10 mouse cellular contexts compared by ENCODE assay signal in the genomic region with DNA sequence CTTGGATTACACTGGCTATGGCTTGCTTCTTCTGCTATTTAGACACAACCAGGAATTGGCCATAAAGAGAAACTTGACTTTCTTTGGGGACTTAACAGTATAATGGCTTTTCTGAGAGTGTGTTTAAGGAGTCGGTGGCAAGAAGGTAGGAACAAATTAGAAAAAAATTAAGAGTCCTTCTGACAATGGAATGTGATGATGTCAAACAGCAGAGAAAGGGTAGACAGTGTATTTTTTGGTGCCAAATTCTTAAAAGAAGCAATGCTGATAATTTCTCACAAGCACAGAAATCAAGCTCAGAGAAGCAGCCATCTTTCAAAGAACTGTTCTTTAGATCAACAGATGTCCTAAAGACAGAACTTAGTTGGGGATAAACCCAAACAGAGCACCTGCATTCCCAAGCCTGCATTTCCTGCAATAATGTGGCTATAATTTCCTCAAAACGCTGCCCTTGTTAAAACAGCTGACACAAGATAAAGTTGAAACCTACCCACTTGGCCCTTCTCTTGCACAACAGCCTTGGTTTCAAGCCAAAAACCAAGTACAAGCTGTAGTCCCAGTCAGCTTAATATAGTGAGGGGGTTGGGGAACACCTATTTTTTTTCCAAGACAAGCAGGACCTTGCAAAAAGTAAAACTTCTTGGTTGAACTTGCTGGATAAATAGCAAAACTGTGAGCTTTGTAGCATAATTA.
DNase-seq lines count a peak whose midpoint lies in the region; ATAC-seq and TF ChIP-seq lines count a peak whose summit lies in the region.
"Had no signal": no experiment of that assay in that cellular context is flagged by ENCODE, and none has a peak within 500 bp of the region (broad histone marks: within the 10 kb centered on the region; RNA-seq: fewer than 3 reads in every experiment).

No protein-coding gene starts in this region.

- H3K9ac ChIP-seq in kidney, embryonic 14.5 days (ENCODE audit: low read depth, low read length): no peak overlapping the region
- no peak overlapping the region for H3K9ac ChIP-seq in lung, embryonic 15.5 days
- H3K9ac ChIP-seq in forebrain, embryonic 11.5 days (ENCODE audit: low read length): no peak overlapping the region
- H3K9ac ChIP-seq: midbrain, embryonic 13.5 days had no signal

- peak; percentile 86 for DNase-seq in kidney, adult 2 months
- peak; percentile 29 for DNase-seq in NIH3T3 (ENCODE audit: low read depth)
- DNase-seq in fat pad, adult 2 months (ENCODE audit: extremely low read depth, low read depth, low spot score): peak; percentile 59
- no peak for DNase-seq in left cerebral cortex, adult 9 months (ENCODE audit: low spot score in 2 of 2)
- no peak for DNase-seq in forebrain, embryonic 11.5 days (ENCODE audit: low spot score)

- no peak overlapping the region for H3K4me3 ChIP-seq in kidney, adult 2 months (ENCODE audit: insufficient read depth, low read depth, low read length)
- H3K4me3 ChIP-seq in kidney, embryonic 14.5 days (ENCODE audit: low read length): no peak overlapping the region
- H3K4me3 ChIP-seq in lung, embryonic 15.5 days: no peak overlapping the region
- no peak overlapping the region for H3K4me3 ChIP-seq in forebrain, embryonic 11.5 days (ENCODE audit: low read depth, low read length)
- H3K4me3 ChIP-seq: midbrain, embryonic 13.5 days had no signal

- no peaks in the 10 kb centered on the region for H3K9me3 ChIP-seq in kidney, embryonic 14.5 days (ENCODE audit: control insufficient read depth, low read length)
- no peaks in the 10 kb centered on the region for H3K9me3 ChIP-seq in lung, embryonic 15.5 days
- H3K9me3 ChIP-seq in forebrain, embryonic 11.5 days (ENCODE audit: control insufficient read depth, low read length): no peaks in the 10 kb centered on the region
- H3K9me3 ChIP-seq: G1E; midbrain, embryonic 13.5 days had no signal

- no peak overlapping the region; the same call in 1 of the 2 replicates for H3K27ac ChIP-seq in kidney, adult 2 months (ENCODE audit: insufficient read depth, low read depth, low read length)
- no peak overlapping the region for H3K27ac ChIP-seq in kidney, embryonic 14.5 days (ENCODE audit: low read depth, low read length)
- H3K27ac ChIP-seq in lung, embryonic 15.5 days: peak overlapping the region; percentile 46
- H3K27ac ChIP-seq in forebrain, embryonic 11.5 days (ENCODE audit: low read depth, low read length): no peak overlapping the region
- H3K27ac ChIP-seq: midbrain, embryonic 13.5 days had no signal

- no peaks in the 10 kb centered on the region for H3K27me3 ChIP-seq in kidney, adult 2 months (replicated peaks; ENCODE audit: control insufficient read depth, insufficient read depth, low read length)
- H3K27me3 ChIP-seq in kidney, embryonic 14.5 days (ENCODE audit: control insufficient read depth, insufficient read depth, low read length): no peaks in the 10 kb centered on the region
- no peaks in the 10 kb centered on the region for H3K27me3 ChIP-seq in lung, embryonic 15.5 days
- no peaks in the 10 kb centered on the region for H3K27me3 ChIP-seq in forebrain, embryonic 11.5 days (ENCODE audit: control insufficient read depth, insufficient read depth, low read length)
- H3K27me3 ChIP-seq: midbrain, embryonic 13.5 days had no signal

- no peak for TF ChIP-seq CTCF in kidney, adult 2 months (conservative IDR thresholded peaks at IDR 0.05; ENCODE audit: insufficient read depth, insufficient read length, low read depth, low read length)

- TF ChIP-seq POLR2A in kidney, adult 2 months (IDR thresholded peaks at IDR 0.05; ENCODE audit: low read depth, low read length): no peak

- no peak for ATAC-seq in kidney, embryonic 14.5 days (ENCODE audit: low FRiP score, low TSS enrichment)
- peak; percentile 93 for ATAC-seq in lung, embryonic 15.5 days (ENCODE audit: borderline replicate concordance, extremely low read depth, low FRiP score, low TSS enrichment)
- no peak for ATAC-seq in forebrain, embryonic 11.5 days (replicated peaks; ENCODE audit: low FRiP score)
- ATAC-seq in inflammation-experienced regulatory T-cells, adult 6 months: no peak
- ATAC-seq: midbrain, embryonic 13.5 days had no signal

- H3K4me2 ChIP-seq in kidney, embryonic 14.5 days (replicated peaks; ENCODE audit: low read depth, low read length): no peak overlapping the region
- H3K4me2 ChIP-seq in lung, embryonic 15.5 days: 0 out of 2 replicates have a peak overlapping the region, but pooled peaks have one; percentile 1
- no peak overlapping the region for H3K4me2 ChIP-seq in forebrain, embryonic 11.5 days (ENCODE audit: low read depth, low read length, severe bottlenecking)
- H3K4me2 ChIP-seq: midbrain, embryonic 13.5 days had no signal

- H3K4me1 ChIP-seq in kidney, adult 2 months (ENCODE audit: control insufficient read depth, insufficient read depth, low read length): peaks cover 4% of the 10 kb centered on the region; the same call in 1 of the 2 replicates
- no peaks in the 10 kb centered on the region for H3K4me1 ChIP-seq in kidney, embryonic 14.5 days (ENCODE audit: control insufficient read depth, insufficient read depth, low read length)
- H3K4me1 ChIP-seq in lung, embryonic 15.5 days: peaks cover 16% of the 10 kb centered on the region
- 0 out of 2 replicates have a peak, but pooled peaks cover 2% of the 10 kb centered on the region for H3K4me1 ChIP-seq in forebrain, embryonic 11.5 days (replicated peaks; ENCODE audit: control insufficient read depth, insufficient read depth, low read length)
- H3K4me1 ChIP-seq: midbrain, embryonic 13.5 days had no signal

- WGBS in kidney, adult 2 months: 19% methylated on average over 2 of the region's 2 CpGs
- WGBS in kidney, embryonic 14.5 days: 63% methylated on average over 2 of the region's 2 CpGs
- WGBS in lung, embryonic 15.5 days: 22% methylated on average over 2 of the region's 2 CpGs
- WGBS in forebrain, embryonic 11.5 days: 77% methylated on average over 2 of the region's 2 CpGs

- H3K36me3 ChIP-seq in kidney, adult 2 months (ENCODE audit: control insufficient read depth, insufficient read depth, low read length): no peaks in the 10 kb centered on the region
- no peaks in the 10 kb centered on the region for H3K36me3 ChIP-seq in kidney, embryonic 14.5 days (ENCODE audit: control insufficient read depth, insufficient read depth, low read length)
- H3K36me3 ChIP-seq in lung, embryonic 15.5 days: no peaks in the 10 kb centered on the region
- H3K36me3 ChIP-seq in forebrain, embryonic 11.5 days (ENCODE audit: control insufficient read depth, insufficient read depth, low read length): no peaks in the 10 kb centered on the region
- H3K36me3 ChIP-seq: G1E; midbrain, embryonic 13.5 days had no signal

Comparison
In these comparisons a context has a peak if more than half of its experiments do, and no peak if none do; other contexts are left out.
1. DNase-seq: peak in kidney, adult 2 months (single experiment), NIH3T3 (single experiment) and fat pad, adult 2 months (single experiment); none in left cerebral cortex, adult 9 months (0 of 2) and forebrain, embryonic 11.5 days (single experiment).